Mouse (Mus musculus) layer of hippocampus, postnatal 10 days (tissue): ENCODE measurements around the gene Tas2r115. TPM values are rescaled to one million over a fixed set of nuclear protein-coding genes. Genes with fewer than 3 reads are reported as not detected.
"Not testable (repeated sequence)": the region's sequence is repeated elsewhere in the genome, so short reads cannot be mapped to it uniquely, and the experiment has no call there.

Source experiments
- DNase-seq, 2 experiments: peaks; one replicate each; pipeline ENCODE4 v3.0.0; 2021; ENCODE audit warnings: low spot score in 2 of 2
- long read RNA-seq: library from polyadenylated mRNA; stranded (forward); transcript quantifications from one replicate; pipeline ENCODE4 v2.0.0, GENCODE M21; 2023
- total RNA-seq, 2 experiments: library from RNA; stranded (reverse); gene quantifications; 2 replicates each; pipeline ENCODE4 v1.2.3; 2021

Tas2r115 gene
- not detected for total RNA-seq
- long read RNA-seq, result 0 reads

GRCm38 (mm10) chr6:132737935-132738334 lies at the start of gene Tas2r115:
Tas2r115 (minus strand) TSS chr6:132738035.
- DNase-seq, result no peak

GRCm38 (mm10) chr6:132778062-132778461 lies 40.2 kb upstream of the Tas2r115 start, which contains the start of gene Tas2r136:
Tas2r136 (minus strand) TSS chr6:132778162.
- no peak for DNase-seq

GRCm38 (mm10) chr6:132761831-132762230 lies 24.0 kb upstream of the Tas2r115 start, which contains the start of gene Tas2r102:
Tas2r102 (plus strand) TSS chr6:132762131.
- no peak for DNase-seq

GRCm38 (mm10) chr6:132754430-132754829 lies 16.6 kb upstream of the Tas2r115 start, which contains the start of gene Tas2r124:
Tas2r124 (plus strand) TSS chr6:132754730.
- DNase-seq, result no peak

- no peak for DNase-seq
Observed at GRCm38 (mm10) chr6:132750206-132750605, 12.4 kb upstream of the Tas2r115 start.

- DNase-seq, result no peak
Observed at GRCm38 (mm10) chr6:132711828-132712227, 26.0 kb downstream of the Tas2r115 start, which contains the start of gene Tas2r122. Tas2r122 (minus strand) TSS chr6:132711928.

GRCm38 (mm10) chr6:132700907-132701306 lies 36.9 kb downstream of the Tas2r115 start, which contains the start of gene Tas2r121:
Tas2r121 (minus strand) TSS chr6:132701007.
- DNase-seq, result no peak

GRCm38 (mm10) chr6:132691596-132691995 lies 46.2 kb downstream of the Tas2r115 start:
- DNase-seq, result not testable (repeated sequence)

Other genes with a start within 250 kb of the Tas2r115 start
- gene Prh1, start 168.2 kb downstream of the Tas2r115 start, total RNA-seq, result not detected
- not detected for gene Prp2, start 142.1 kb downstream of the Tas2r115 start, total RNA-seq
- gene A630073D07Rik, start 86.5 kb downstream of the Tas2r115 start, total RNA-seq, result not detected
- not detected for gene Tas2r120, start 81.1 kb downstream of the Tas2r115 start, total RNA-seq
- gene Tas2r121, start 37.0 kb downstream of the Tas2r115 start, total RNA-seq, result not detected
- gene Tas2r122, start 26.1 kb downstream of the Tas2r115 start, total RNA-seq, result not detected
- gene Tas2r124, start 16.7 kb upstream of the Tas2r115 start, total RNA-seq, result not detected
- gene Tas2r102, start 24.1 kb upstream of the Tas2r115 start, total RNA-seq, result not detected
- not detected for gene Tas2r136, start 40.1 kb upstream of the Tas2r115 start, total RNA-seq
- not detected for gene Tas2r117, start 64.8 kb upstream of the Tas2r115 start, total RNA-seq
- gene Tas2r123, start 109.1 kb upstream of the Tas2r115 start, total RNA-seq, result not detected
- not detected for gene Tas2r116, start 117.4 kb upstream of the Tas2r115 start, total RNA-seq
- not detected for gene Tas2r110, start 130.0 kb upstream of the Tas2r115 start, total RNA-seq
- gene Tas2r113, start 155.0 kb upstream of the Tas2r115 start, total RNA-seq, result not detected
- not detected for gene Tas2r125, start 171.6 kb upstream of the Tas2r115 start, total RNA-seq
- gene Tas2r129, start 213.1 kb upstream of the Tas2r115 start, total RNA-seq, result not detected
- not detected for gene Tas2r131, start 219.9 kb upstream of the Tas2r115 start, total RNA-seq
- not detected for gene Tas2r109, start 242.9 kb upstream of the Tas2r115 start, total RNA-seq